Mouse (Mus musculus) ES-E14 (cell line): ENCODE results near the gene Cars2. TPM values are rescaled to one million over a fixed set of nuclear protein-coding genes. Genes with fewer than 3 reads are reported as not detected.

Experiments used
- DNase-seq: peaks from one replicate; pipeline ENCODE4 v3.0.0-alpha.2; 2013; ENCODE audit warnings: low read depth, low spot score
- H3K27ac ChIP-seq: 2 replicates; pipeline ENCODE4 v1.5.1; 2012; ENCODE audit warnings: low read depth, mild to moderate bottlenecking, low read length, moderate library complexity, mixed read lengths; ENCODE audit not compliant: poor library complexity, insufficient read depth, severe bottlenecking
- H3K36me3 ChIP-seq: 2 replicates; pipeline ENCODE4 v1.6.1; 2012; ENCODE audit warnings: mild to moderate bottlenecking, low read length, moderate library complexity, mixed read lengths; ENCODE audit not compliant: control insufficient read depth, poor library complexity, insufficient read depth, severe bottlenecking
- H3K4me1 ChIP-seq, 2 experiments: fragments of 150-350 bp in 1 of 2; sonication (generic) in 1 of 2; 2 replicates each; pipeline ENCODE4 v1.6.1; 2012; ENCODE audit warnings: low read length in 2 of 2, mild to moderate bottlenecking in 1 of 2, mixed read lengths in 1 of 2; ENCODE audit not compliant: control insufficient read depth in 2 of 2, insufficient read depth in 2 of 2, poor library complexity in 1 of 2
- H3K4me3 ChIP-seq, 2 experiments: fragments of 150-350 bp in 1 of 2; sonication (generic) in 1 of 2; 2 replicates each; pipeline ENCODE4 v1.5.1; 2012; ENCODE audit warnings: low read length in 2 of 2, low read depth in 1 of 2, mild to moderate bottlenecking in 1 of 2, mixed read lengths in 1 of 2; ENCODE audit not compliant: insufficient read depth in 1 of 2, poor library complexity in 1 of 2, severe bottlenecking in 1 of 2
- H3K9ac ChIP-seq: 2 replicates; pipeline ENCODE4 v1.6.1; 2012; ENCODE audit warnings: low read depth, mild to moderate bottlenecking, low read length, mixed read lengths; ENCODE audit not compliant: poor library complexity, insufficient read depth, severe bottlenecking
- H3K9me3 ChIP-seq: fragments of 150-350 bp; sonication (generic); 2 replicates; pipeline ENCODE4 v1.6.1; 2012; ENCODE audit warnings: low read depth, mild to moderate bottlenecking, low read length; ENCODE audit not compliant: control insufficient read depth, insufficient read depth
- CHD2 ChIP-seq: IDR thresholded peaks from 2 replicates; pipeline ENCODE4 v1.6.1; 2014; ENCODE audit warnings: mild to moderate bottlenecking, low read depth, low read length, inconsistent platforms
- HCFC1 ChIP-seq: IDR thresholded peaks from 2 replicates; pipeline ENCODE4 v1.6.1; 2012; ENCODE audit warnings: low read length, inconsistent platforms, borderline replicate concordance; ENCODE audit not compliant: insufficient read depth
- MAFK ChIP-seq: IDR thresholded peaks from 2 replicates; pipeline ENCODE4 v1.6.1; 2014; ENCODE audit warnings: mild to moderate bottlenecking, low read depth, low read length, inconsistent platforms; ENCODE audit not compliant: insufficient read depth
- ZC3H11A ChIP-seq: IDR thresholded peaks from 2 replicates; pipeline ENCODE4 v1.6.1; 2012; ENCODE audit warnings: low read depth, mild to moderate bottlenecking, inconsistent platforms, low read length, borderline replicate concordance
- ZNF384 ChIP-seq: IDR thresholded peaks from 2 replicates; pipeline ENCODE4 v1.6.1; 2012; ENCODE audit warnings: low read depth, low read length, inconsistent platforms
- in situ Hi-C, 2 experiments: fragments of 600-800 bp; cut with MboI; formaldehyde crosslinking; loops; one replicate each; pipeline ENCODE4 v1.15.1; 2025; ENCODE audit warnings: low sequenced_read_pairs in 2 of 2, inconsistent platforms in 1 of 2; ENCODE audit not compliant: unreplicated experiment in 2 of 2
- total RNA-seq: library from RNA; depleted of rRNA; stranded (reverse); fragments of 300-350 nt; gene quantifications from 2 replicates; pipeline ENCODE4 v1.2.3, GENCODE M21; 2012

The Cars2 gene
- total RNA-seq, 1 experiment: 34.6 TPM

- Histone ChIP-seq H3K4me1 (peaks cover 0 to 2% of the 10 kb centered on the region in 2 experiments; a peak in 1 of 4 replicates), H3K4me3 (no peak overlapping the region), H3K36me3 (peaks cover 2% of the 10 kb centered on the region; the same call in 1 of the 2 replicates), H3K27ac (no peak overlapping the region), H3K9ac (no peak overlapping the region), H3K9me3 (no peaks in the 10 kb centered on the region)
- DNase-seq: no peak
- in situ Hi-C loops: no loop called here
- TF ChIP-seq CHD2 (no peak), HCFC1 (no peak), ZNF384 (no peak), MAFK (no peak)
Observed at GRCm38 (mm10) chr8:11572428-11572827, 21.8 kb upstream of the Cars2 start.

GRCm38 (mm10) chr8:11571950-11572349, 21.4 kb upstream of the Cars2 start:
- Histone ChIP-seq H3K4me1 (peaks cover 0 to 2% of the 10 kb centered on the region in 2 experiments; a peak in 1 of 4 replicates), H3K9ac (no peak overlapping the region), H3K9me3 (no peaks in the 10 kb centered on the region), H3K4me3 (no peak overlapping the region), H3K27ac (no peak overlapping the region), H3K36me3 (peaks cover 2% of the 10 kb centered on the region; the same call in 1 of the 2 replicates)
- TF ChIP-seq ZNF384 (no peak), HCFC1 (no peak), ZC3H11A (no peak), MAFK (no peak), CHD2 (no peak)
- in situ Hi-C loops: no loop called here
- DNase-seq: no peak

GRCm38 (mm10) chr8:11570742-11571141, 20.2 kb upstream of the Cars2 start:
- H3K9me3 ChIP-seq: no peaks in the 10 kb centered on the region
- no peak overlapping the region for H3K27ac ChIP-seq
- in situ Hi-C loops: no loop called here
- H3K36me3 ChIP-seq: peaks cover 2% of the 10 kb centered on the region; the same call in 1 of the 2 replicates
- H3K4me3 ChIP-seq: no peak overlapping the region
- peaks cover 0 to 2% of the 10 kb centered on the region in 2 experiments; a peak in 1 of 4 replicates for H3K4me1 ChIP-seq
- no peak for DNase-seq
- no peak overlapping the region for H3K9ac ChIP-seq
- TF ChIP-seq CHD2 (no peak), ZNF384 (no peak), MAFK (no peak), ZC3H11A (no peak), HCFC1 (no peak)

- TF ChIP-seq MAFK (no peak), ZC3H11A (no peak), ZNF384 (no peak), CHD2 (no peak), HCFC1 (no peak)
- no peak overlapping the region for H3K9ac ChIP-seq
- in situ Hi-C loops: no loop called here
Observed at GRCm38 (mm10) chr8:11569260-11570097, 18.9 kb upstream of the Cars2 start.

More at GRCm38 (mm10) chr8:11569260-11570097, 18.9 kb upstream of the Cars2 start:
- Histone ChIP-seq H3K9me3 (no peaks in the 10 kb centered on the region), H3K36me3 (peaks cover 4% of the 10 kb centered on the region; the same call in 1 of the 2 replicates), H3K27ac (no peak overlapping the region), H3K4me1 (peaks cover 0 to 7% of the 10 kb centered on the region in 2 experiments; a peak in 2 of 4 replicates), H3K4me3 (no peak overlapping the region)
- DNase-seq: no peak
